Mouse (Mus musculus): Measurements from ENCODE around the gene Zfpl1. TPM values are rescaled to one million over a fixed set of nuclear protein-coding genes. Genes with fewer than 3 reads are reported as not detected.
A peak's percentile ranks its signal among the peaks of the same experiment; 100 is the strongest.

The Zfpl1 gene
- polyA plus RNA-seq, 1 experiment from 2014 or later = 75.0 TPM

DNA sequence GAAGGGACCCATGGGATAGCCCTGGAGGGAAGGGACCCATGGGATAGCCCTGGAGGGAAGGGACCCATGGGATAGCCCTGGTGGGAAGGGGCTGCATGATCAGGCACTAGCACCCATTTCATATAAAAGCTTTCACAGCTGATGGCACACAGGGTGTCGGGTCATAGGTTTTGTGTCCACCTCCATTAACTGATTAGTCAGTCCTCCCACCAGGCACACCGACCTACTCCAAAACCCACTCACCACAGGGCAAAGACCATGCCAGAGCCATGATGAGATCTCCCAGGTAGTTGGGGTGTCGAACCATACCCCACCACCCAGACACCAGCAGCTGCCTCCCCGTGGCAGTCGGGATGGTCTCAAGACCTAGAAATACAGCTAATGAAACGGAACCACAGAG is 21.7 kb downstream of the Zfpl1 start:
- peaks cover 55% of the 10 kb centered on the region for H3K4me1 ChIP-seq
- no peak overlapping the region for H3K4me3 ChIP-seq
- H3K9ac ChIP-seq = peak overlapping the region; percentile 91; the same call in 1 of the 2 replicates

DNA sequence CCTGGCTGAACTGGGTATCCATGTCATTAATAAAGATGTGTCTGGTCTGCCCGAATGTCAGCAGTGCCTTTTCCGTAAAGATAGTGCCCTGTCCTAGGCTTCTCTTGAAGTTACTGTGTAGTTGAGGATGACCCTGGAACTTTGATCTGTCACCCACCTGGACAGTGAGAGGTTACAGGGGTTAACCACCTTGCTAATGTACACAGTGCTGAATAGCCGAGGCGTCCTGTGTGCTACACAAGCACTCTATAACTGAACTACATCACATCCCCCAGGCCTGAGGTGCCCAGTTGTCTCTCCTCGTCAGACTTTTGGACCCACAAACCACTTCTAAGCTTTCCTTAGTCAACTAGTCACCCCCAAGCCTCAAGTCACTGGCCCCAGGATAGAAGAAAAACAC is 22.3 kb downstream of the Zfpl1 start:
- WGBS = 66% methylated on average over 5 of the region's 5 CpGs
- Histone ChIP-seq H3K27me3 (no peaks in the 10 kb centered on the region), H3K4me3 (peak overlapping the region; percentile 85), H3K9ac (peak overlapping the region; percentile 91), H3K4me2 (replicated peaks) (peak overlapping the region; percentile 94), H3K4me1 (peaks cover 48% of the 10 kb centered on the region), H3K36me3 (peaks cover 15% of the 10 kb centered on the region), H3K27ac (no peak overlapping the region; the same call in 1 of the 2 replicates), H3K9me3 (replicated peaks) (no peaks in the 10 kb centered on the region)
- ATAC-seq (ENCODE audit: low FRiP score) = no peak

More for the DNA sequence above, 21.7 kb downstream of the Zfpl1 start:
- Histone ChIP-seq H3K27me3 (no peaks in the 10 kb centered on the region), H3K27ac (no peak overlapping the region), H3K4me2 (replicated peaks) (peak overlapping the region; percentile 94; the same call in 1 of the 2 replicates), H3K9me3 (replicated peaks) (no peaks in the 10 kb centered on the region), H3K36me3 (peaks cover 15% of the 10 kb centered on the region)
- WGBS = 95% methylated on average over 6 of the region's 6 CpGs
- ATAC-seq (ENCODE audit: low FRiP score) = no peak

DNA sequence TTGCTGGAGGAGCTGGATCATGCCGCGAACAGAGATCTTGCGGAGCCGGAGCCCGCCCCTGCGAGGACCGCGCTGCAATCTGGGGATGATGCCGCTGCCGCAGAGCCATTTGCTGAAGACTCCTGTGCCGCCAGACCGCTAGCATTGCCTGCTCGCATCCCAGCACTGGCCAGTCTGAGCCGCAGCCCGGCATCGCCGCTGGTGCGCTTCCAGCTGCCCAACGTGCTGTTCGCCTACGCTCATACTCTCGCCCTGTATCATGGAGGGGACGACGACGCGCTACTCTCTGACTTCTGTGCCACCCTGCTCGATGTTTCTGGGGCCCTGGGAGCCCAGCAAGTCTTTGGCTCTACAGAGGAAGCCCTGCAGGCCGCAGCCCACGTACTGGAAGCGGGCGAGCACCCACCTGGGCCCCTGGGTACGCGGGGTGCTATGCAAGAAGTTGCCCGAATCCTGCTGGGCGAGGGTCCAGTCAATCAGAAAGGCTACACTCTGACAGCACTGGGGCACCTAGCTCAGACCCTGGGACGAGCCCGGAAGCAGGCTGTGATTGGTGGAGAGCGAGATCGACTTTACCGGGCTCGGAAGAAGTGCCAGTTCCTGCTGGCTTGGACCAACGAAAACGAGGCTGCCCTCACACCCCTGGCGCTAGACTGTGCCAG is 23.0 kb downstream of the Zfpl1 start:
- no peak for ATAC-seq (ENCODE audit: low FRiP score)
- peaks cover 15% of the 10 kb centered on the region for H3K36me3 ChIP-seq
- peak overlapping the region; percentile 94 for H3K4me2 ChIP-seq (replicated peaks)
- H3K27ac ChIP-seq = peak overlapping the region; percentile 95
- no peaks in the 10 kb centered on the region for H3K27me3 ChIP-seq
- peak overlapping the region; percentile 85 for H3K4me3 ChIP-seq
- peak overlapping the region; percentile 91 for H3K9ac ChIP-seq
- H3K4me1 ChIP-seq = peaks cover 46% of the 10 kb centered on the region
- 2% methylated on average over 44 of the region's 44 CpGs for WGBS
- H3K9me3 ChIP-seq (replicated peaks) = no peaks in the 10 kb centered on the region

GRCm38 (mm10) chr19:6061021-6061533 is 23.7 kb downstream of the Zfpl1 start, which contains the start of gene Znhit2:
Gene Znhit2, plus strand, starts transcription at chr19:6061192.
- H3K9ac ChIP-seq = peak within 1 kb of the TSS; percentile 91
- peak within 1 kb of the TSS; percentile 94 for H3K4me2 ChIP-seq (replicated peaks)
- peak within 1 kb of the TSS; percentile 95 for H3K27ac ChIP-seq
- H3K27me3 ChIP-seq = no peaks in the 10 kb centered on the region
- H3K4me3 ChIP-seq = peak within 1 kb of the TSS; percentile 85
- H3K9me3 ChIP-seq (replicated peaks) = no peaks in the 10 kb centered on the region
- under 1% methylated on average over 58 of the region's 58 CpGs for WGBS
- peak; percentile 52 for ATAC-seq (ENCODE audit: low FRiP score)
- peaks cover 15% of the 10 kb centered on the region for H3K36me3 ChIP-seq
- H3K4me1 ChIP-seq = peaks cover 46% of the 10 kb centered on the region

GRCm38 (mm10) chr19:6058966-6059365 is 25.8 kb downstream of the Zfpl1 start:
- Histone ChIP-seq H3K4me3 (peak overlapping the region; percentile 88; the same call in 1 of the 2 replicates), H3K36me3 (peaks cover 34% of the 10 kb centered on the region), H3K9ac (peak overlapping the region; percentile 89), H3K27me3 (no peaks in the 10 kb centered on the region), H3K9me3 (replicated peaks) (no peaks in the 10 kb centered on the region), H3K27ac (no peak overlapping the region), H3K4me1 (peaks cover 41% of the 10 kb centered on the region), H3K4me2 (replicated peaks) (peak overlapping the region; percentile 87)
- 90% methylated on average over 5 of the region's 5 CpGs for WGBS
- no peak for ATAC-seq (ENCODE audit: low FRiP score)

GRCm38 (mm10) chr19:6058513-6058912 is 26.2 kb downstream of the Zfpl1 start:
- H3K9ac ChIP-seq = peak overlapping the region; percentile 89
- no peaks in the 10 kb centered on the region for H3K27me3 ChIP-seq
- peaks cover 39% of the 10 kb centered on the region for H3K4me1 ChIP-seq
- no peak for ATAC-seq (ENCODE audit: low FRiP score)
- peak overlapping the region; percentile 88 for H3K4me3 ChIP-seq
- H3K4me2 ChIP-seq (replicated peaks) = peak overlapping the region; percentile 87
- peaks cover 34% of the 10 kb centered on the region for H3K36me3 ChIP-seq
- no peaks in the 10 kb centered on the region for H3K9me3 ChIP-seq (replicated peaks)
- H3K27ac ChIP-seq = peak overlapping the region; percentile 80; the same call in 1 of the 2 replicates
- 42% methylated on average over 5 of the region's 5 CpGs for WGBS

DNA sequence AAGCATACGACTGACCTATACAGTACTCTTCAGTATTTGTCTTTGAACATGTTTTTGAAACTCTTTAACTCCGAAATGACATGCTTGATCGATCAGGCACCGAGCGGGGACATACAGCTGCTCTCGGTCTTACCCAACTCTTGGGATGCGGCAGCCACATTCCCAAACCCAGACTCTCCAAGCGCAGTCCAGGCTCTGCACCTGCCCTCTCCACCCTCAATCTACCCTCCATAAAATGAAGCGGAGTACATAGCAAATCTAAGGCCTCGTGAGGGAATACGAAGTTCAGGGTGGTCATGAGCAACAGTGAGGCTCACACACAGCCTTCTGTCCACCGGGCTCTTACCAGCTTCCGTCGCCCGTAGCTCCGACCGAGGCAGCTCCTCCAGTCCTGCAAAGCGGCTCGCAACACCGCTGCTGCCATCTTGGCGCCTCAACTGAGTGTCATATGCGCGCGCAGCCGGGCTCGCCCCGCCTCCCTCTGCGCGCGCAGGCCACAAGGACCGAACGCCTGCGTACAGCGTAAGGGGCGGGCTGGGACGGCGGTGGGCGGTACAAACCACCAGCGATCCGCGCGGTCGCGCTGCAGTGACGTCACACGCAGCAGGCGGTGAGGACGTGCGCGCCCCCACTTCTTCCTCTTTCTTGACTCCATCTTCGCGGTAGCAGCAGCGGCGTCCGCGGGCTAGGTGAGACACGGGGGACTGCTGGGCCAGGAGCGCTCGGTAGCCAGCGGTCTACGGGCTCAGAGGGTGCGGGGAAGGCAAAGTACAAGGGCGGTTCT is 27.3 kb downstream of the Zfpl1 start, which contains the start of the genes Mrpl49 and Fau:
TSS of gene Mrpl49 (minus strand) at position 473 of the 784 bp plus-strand sequence.
TSS of gene Fau (plus strand) at position 532 of the 784 bp plus-strand sequence.
- Histone ChIP-seq H3K27ac (peak within 1 kb of the TSS; percentile 80), H3K9ac (peak within 1 kb of the TSS; percentile 89), H3K27me3 (no peaks in the 10 kb centered on the region), H3K4me1 (peaks cover 29% of the 10 kb centered on the region), H3K4me3 (peak within 1 kb of the TSS; percentile 88), H3K36me3 (peaks cover 43% of the 10 kb centered on the region), H3K4me2 (replicated peaks) (peak within 1 kb of the TSS; percentile 87), H3K9me3 (replicated peaks) (no peaks in the 10 kb centered on the region)
- under 1% methylated on average over 62 of the region's 63 CpGs for WGBS
- peak; percentile 86 for ATAC-seq (ENCODE audit: low FRiP score)

DNA sequence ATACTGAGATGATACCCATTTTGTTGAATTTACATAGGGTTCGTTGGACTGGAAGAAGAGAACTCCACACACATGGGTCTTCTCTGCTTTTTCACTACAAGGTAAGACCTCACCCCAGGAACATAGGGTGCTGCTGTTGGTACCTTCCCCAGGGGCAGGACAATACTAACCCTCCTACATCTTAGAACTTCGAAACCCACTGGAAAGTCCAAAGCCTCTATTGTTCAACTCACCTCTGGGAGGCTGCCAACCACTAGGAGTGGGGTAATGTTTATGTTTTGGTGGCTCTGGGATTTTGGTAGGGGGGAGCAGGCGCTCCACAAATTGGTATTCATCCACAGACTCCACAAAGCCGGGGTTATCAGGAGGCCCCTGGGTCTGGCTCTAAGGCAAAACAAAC is 28.1 kb downstream of the Zfpl1 start:
- no peak for ATAC-seq (ENCODE audit: low FRiP score)
- Histone ChIP-seq H3K9me3 (replicated peaks) (no peaks in the 10 kb centered on the region), H3K27me3 (no peaks in the 10 kb centered on the region), H3K9ac (peak overlapping the region; percentile 89; the same call in 1 of the 2 replicates), H3K4me3 (peak overlapping the region; percentile 88), H3K36me3 (peaks cover 51% of the 10 kb centered on the region), H3K4me2 (replicated peaks) (peak overlapping the region; percentile 87), H3K27ac (no peak overlapping the region), H3K4me1 (peaks cover 21% of the 10 kb centered on the region)
- 66% methylated on average over 4 of the region's 4 CpGs for WGBS

DNA sequence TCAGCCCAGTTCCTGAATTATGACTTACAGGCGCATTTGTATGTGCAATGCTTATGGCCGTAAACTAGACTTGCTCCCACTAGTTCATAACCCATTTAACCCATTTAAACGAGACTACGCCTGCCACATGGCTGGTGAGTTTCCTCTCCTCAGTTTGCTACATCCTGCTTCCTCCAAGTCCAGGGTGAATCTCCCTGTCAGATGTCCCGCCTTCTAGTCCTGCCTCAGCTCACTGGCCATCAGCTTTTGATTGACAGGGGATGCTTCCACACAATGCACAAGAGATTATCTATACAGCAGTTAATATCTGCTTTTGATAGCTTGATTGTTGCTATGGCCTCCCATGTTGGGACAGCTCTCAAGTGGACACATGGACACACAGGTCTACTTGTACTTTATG is 30.5 kb downstream of the Zfpl1 start:
- no peaks in the 10 kb centered on the region for H3K27me3 ChIP-seq
- no peak overlapping the region for H3K4me2 ChIP-seq (replicated peaks)
- H3K36me3 ChIP-seq = peaks cover 70% of the 10 kb centered on the region
- H3K9me3 ChIP-seq (replicated peaks) = no peaks in the 10 kb centered on the region
- 88% methylated on average over 5 of the region's 5 CpGs for WGBS
- no peak overlapping the region for H3K4me3 ChIP-seq
- no peak overlapping the region for H3K27ac ChIP-seq
- peaks cover 18% of the 10 kb centered on the region for H3K4me1 ChIP-seq
- ATAC-seq (ENCODE audit: low FRiP score) = no peak
- H3K9ac ChIP-seq = no peak overlapping the region

DNA sequence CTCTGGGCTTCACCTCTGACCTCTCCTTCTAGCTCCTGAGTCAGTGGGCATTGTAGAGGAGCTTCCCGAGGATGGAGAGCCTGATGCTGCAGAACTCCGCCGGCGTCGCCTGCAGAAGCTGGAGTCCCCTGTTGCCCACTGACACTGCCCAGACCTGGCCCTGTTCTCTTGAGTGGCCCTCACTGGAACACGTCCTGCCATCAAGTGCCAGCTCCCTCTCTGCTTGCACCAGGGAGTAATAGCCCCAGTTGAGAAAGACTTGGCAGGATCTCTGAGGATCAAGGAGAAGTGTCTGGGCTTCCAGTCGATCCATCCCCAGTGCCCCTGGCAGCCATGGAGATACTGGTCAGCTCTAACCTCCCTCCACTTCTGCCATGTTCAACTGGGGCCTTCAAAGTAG is 32.2 kb downstream of the Zfpl1 start:
- Histone ChIP-seq H3K4me3 (no peak overlapping the region), H3K27ac (no peak overlapping the region), H3K9ac (no peak overlapping the region), H3K4me2 (replicated peaks) (no peak overlapping the region), H3K9me3 (replicated peaks) (no peaks in the 10 kb centered on the region), H3K27me3 (no peaks in the 10 kb centered on the region), H3K4me1 (peaks cover 23% of the 10 kb centered on the region), H3K36me3 (peaks cover 76% of the 10 kb centered on the region)
- 92% methylated on average over 7 of the region's 7 CpGs for WGBS
- ATAC-seq (ENCODE audit: low FRiP score) = no peak

DNA sequence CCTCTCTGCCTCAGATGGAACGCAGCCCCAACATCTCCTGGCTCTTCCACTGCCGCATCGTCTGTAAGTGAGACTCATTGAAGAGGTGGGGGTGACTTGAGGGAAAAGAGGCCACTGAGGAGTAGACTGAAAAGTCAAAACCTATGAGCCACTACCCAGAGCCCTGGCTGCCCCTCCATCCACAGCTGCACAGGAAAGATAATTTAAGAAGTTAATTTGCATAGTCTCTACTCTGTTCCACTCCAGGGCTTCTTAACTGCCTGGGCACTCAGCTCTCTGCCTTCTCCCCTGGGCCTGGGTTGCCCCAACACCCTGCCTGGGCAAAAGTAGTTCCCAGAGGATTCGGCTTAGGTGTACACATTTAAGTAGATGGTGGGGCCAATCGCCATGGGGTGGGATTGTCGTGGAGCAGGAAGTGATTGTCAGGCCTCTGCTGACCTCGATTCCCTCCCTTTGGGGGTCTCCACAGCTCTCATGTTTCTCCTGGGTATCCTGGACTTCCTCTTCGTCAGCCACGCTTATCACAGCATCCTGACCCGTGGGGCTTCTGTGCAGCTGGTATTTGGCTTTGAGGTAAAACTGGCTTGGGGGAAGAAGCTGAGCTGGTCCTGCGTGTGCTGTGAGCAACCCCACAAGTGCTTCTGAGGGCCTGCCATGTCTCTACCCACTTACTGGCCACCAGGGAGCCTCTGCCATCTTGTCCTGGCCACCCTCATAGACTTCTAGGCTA is 35.9 kb downstream of the Zfpl1 start:
- H3K9ac ChIP-seq = no peak overlapping the region

GRCm38 (mm10) chr19:6047899-6048166 is 36.9 kb downstream of the Zfpl1 start:
- no peak overlapping the region for H3K27ac ChIP-seq
- H3K9ac ChIP-seq = peak overlapping the region; percentile 90
- WGBS = 90% methylated on average over 8 of the region's 8 CpGs
- peak overlapping the region; percentile 96 for H3K4me3 ChIP-seq
- no peaks in the 10 kb centered on the region for H3K9me3 ChIP-seq (replicated peaks)
- no peak for ATAC-seq (ENCODE audit: low FRiP score)
- peaks cover 47% of the 10 kb centered on the region for H3K36me3 ChIP-seq
- H3K4me1 ChIP-seq = peaks cover 25% of the 10 kb centered on the region
- no peaks in the 10 kb centered on the region for H3K27me3 ChIP-seq
- peak overlapping the region; percentile 95 for H3K4me2 ChIP-seq (replicated peaks)

More for the DNA sequence above, 35.9 kb downstream of the Zfpl1 start:
- Histone ChIP-seq H3K4me3 (0 out of 2 replicates have a peak overlapping the region, but pooled peaks have one; percentile 2), H3K27ac (no peak overlapping the region), H3K4me2 (replicated peaks) (no peak overlapping the region), H3K27me3 (no peaks in the 10 kb centered on the region), H3K4me1 (peaks cover 25% of the 10 kb centered on the region), H3K36me3 (peaks cover 56% of the 10 kb centered on the region), H3K9me3 (replicated peaks) (no peaks in the 10 kb centered on the region)
- no peak for ATAC-seq (ENCODE audit: low FRiP score)
- 90% methylated on average over 11 of the region's 11 CpGs for WGBS

Measured in hindbrain, embryonic 12.5 days (tissue).